Mouse (Mus musculus) stomach, embryonic 14.5 days (tissue): Measurements from ENCODE around the gene Phf7. TPM values are rescaled to one million over a fixed set of nuclear protein-coding genes. Genes with fewer than 3 reads are reported as not detected.

Experiments used
- ATAC-seq: fragments of 200-750 bp; cut with Nextera tagmentation; 2 replicates; pipeline ENCODE4 v1.8.0; 2017; ENCODE audit warnings: low read depth, moderate TSS enrichment; ENCODE audit not compliant: insufficient number of reproducible peaks, insufficient read depth, low FRiP score
- H3K27ac ChIP-seq: fragments of 300-500 bp; sonication (generic); 2 replicates; pipeline ENCODE4 v1.5.1; 2014; ENCODE audit warnings: mild to moderate bottlenecking, low read length, moderate library complexity, mixed read lengths
- H3K27me3 ChIP-seq: fragments of 300-500 bp; sonication (generic); 2 replicates; pipeline ENCODE4 v1.6.1; 2014; ENCODE audit warnings: low read length, control low read depth, mixed read lengths; ENCODE audit not compliant: control insufficient read depth, insufficient read depth
- H3K36me3 ChIP-seq: fragments of 300-500 bp; sonication (generic); 2 replicates; pipeline ENCODE4 v1.6.1; 2014; ENCODE audit warnings: mild to moderate bottlenecking, control low read depth, low read length, moderate library complexity, mixed read lengths; ENCODE audit not compliant: control insufficient read depth, insufficient read depth
- H3K4me1 ChIP-seq: fragments of 300-500 bp; sonication (generic); 2 replicates; pipeline ENCODE4 v1.6.1; 2014; ENCODE audit warnings: low read length, control low read depth, mixed read lengths; ENCODE audit not compliant: control insufficient read depth, insufficient read depth
- H3K4me2 ChIP-seq: fragments of 300-500 bp; sonication (generic); replicated peaks from 2 replicates; pipeline ENCODE4 v1.6.1; 2014; ENCODE audit warnings: low read depth, low read length, control low read depth
- H3K4me3 ChIP-seq: fragments of 300-500 bp; sonication (generic); 2 replicates; pipeline ENCODE4 v1.5.1; 2014; ENCODE audit warnings: low read depth, low read length, control low read depth
- H3K9ac ChIP-seq: fragments of 300-500 bp; sonication (generic); replicated peaks from 2 replicates; pipeline ENCODE4 v1.6.1; 2014; ENCODE audit warnings: low read depth, mild to moderate bottlenecking, control low read depth, low read length, moderate library complexity, mixed read lengths
- H3K9me3 ChIP-seq: fragments of 300-500 bp; sonication (generic); 2 replicates; pipeline ENCODE4 v1.6.1; 2016; ENCODE audit warnings: low read depth, low read length, control low read depth; ENCODE audit not compliant: control insufficient read depth
- WGBS: fragments of 180-500 bp; shearing (Covaris S2); extraction: QIAGEN DNeasy Blood & Tissue Kit; methylation state at CpG from one replicate; pipeline ENCODE4 v1.1.7; 2014; 5-methylcytosine and 5-hydroxymethylcytosine counted together
- polyA plus RNA-seq: library from polyadenylated mRNA; unstranded; fragments of >200 nt; fragmentation: Nextera tagmentation; extraction: Ambion mirVana; gene quantifications from 2 replicates; pipeline ENCODE4 v1.2.1, GENCODE M21; 2014

Phf7 gene
- polyA plus RNA-seq, 1 experiment from 2014 or later = 11.3 TPM

GRCm38 (mm10) chr14:31217666-31218065, 33.5 kb downstream of the Phf7 start, which contains the start of gene Sema3g:
Sema3g (plus strand) TSS chr14:31217860.
- H3K27me3 ChIP-seq = no peaks in the 10 kb centered on the region
- H3K4me2 ChIP-seq = 0 out of 2 replicates have a peak within 1 kb of the TSS, but pooled peaks have one; percentile 4
- no peaks in the 10 kb centered on the region for H3K36me3 ChIP-seq
- ATAC-seq = peak; percentile 70
- no peak within 1 kb of the TSS for H3K4me3 ChIP-seq
- H3K9ac ChIP-seq = no peak within 1 kb of the TSS
- H3K4me1 ChIP-seq = 0 out of 2 replicates have a peak, but pooled peaks cover 3% of the 10 kb centered on the region
- H3K27ac ChIP-seq = no peak within 1 kb of the TSS
- H3K9me3 ChIP-seq = no peaks in the 10 kb centered on the region
- WGBS = 8% methylated on average over 10 of the region's 11 CpGs

GRCm38 (mm10) chr14:31216846-31217245, 34.3 kb downstream of the Phf7 start, which contains the start of gene Nisch:
Nisch (minus strand) TSS chr14:31216946.
- no peak within 1 kb of the TSS for H3K9ac ChIP-seq
- H3K36me3 ChIP-seq = no peaks in the 10 kb centered on the region
- WGBS = 84% methylated on average over 2 of the region's 2 CpGs
- H3K27me3 ChIP-seq = no peaks in the 10 kb centered on the region
- 0 out of 2 replicates have a peak, but pooled peaks cover 3% of the 10 kb centered on the region for H3K4me1 ChIP-seq
- H3K4me2 ChIP-seq = 0 out of 2 replicates have a peak within 1 kb of the TSS, but pooled peaks have one; percentile 4
- H3K9me3 ChIP-seq = no peaks in the 10 kb centered on the region
- ATAC-seq = no peak
- no peak within 1 kb of the TSS for H3K27ac ChIP-seq
- H3K4me3 ChIP-seq = no peak within 1 kb of the TSS

GRCm38 (mm10) chr14:31215157-31216002, 35.7 kb downstream of the Phf7 start:
- WGBS = 31% methylated on average over 15 of the region's 15 CpGs
- H3K9me3 ChIP-seq = no peaks in the 10 kb centered on the region
- H3K9ac ChIP-seq = no peak overlapping the region
- H3K4me1 ChIP-seq = 0 out of 2 replicates have a peak, but pooled peaks cover 3% of the 10 kb centered on the region
- H3K27ac ChIP-seq = no peak overlapping the region
- H3K36me3 ChIP-seq = no peaks in the 10 kb centered on the region
- peak; percentile 47; the same call in 1 of the 2 replicates for ATAC-seq
- no peak overlapping the region for H3K4me3 ChIP-seq
- H3K4me2 ChIP-seq = no peak overlapping the region
- H3K27me3 ChIP-seq = no peaks in the 10 kb centered on the region

- Histone ChIP-seq H3K9ac (no peak overlapping the region), H3K9me3 (no peaks in the 10 kb centered on the region), H3K27ac (no peak overlapping the region), H3K4me2 (no peak overlapping the region), H3K36me3 (no peaks in the 10 kb centered on the region), H3K4me3 (no peak overlapping the region), H3K27me3 (no peaks in the 10 kb centered on the region), H3K4me1 (0 out of 2 replicates have a peak, but pooled peaks cover 3% of the 10 kb centered on the region)
- ATAC-seq = no peak
- WGBS = 88% methylated on average over 3 of the region's 3 CpGs
Measured at GRCm38 (mm10) chr14:31214684-31215083, 36.4 kb downstream of the Phf7 start.

- Histone ChIP-seq H3K9ac (no peak overlapping the region), H3K4me1 (0 out of 2 replicates have a peak, but pooled peaks cover 3% of the 10 kb centered on the region), H3K4me3 (no peak overlapping the region), H3K9me3 (no peaks in the 10 kb centered on the region), H3K27ac (no peak overlapping the region), H3K27me3 (no peaks in the 10 kb centered on the region), H3K36me3 (no peaks in the 10 kb centered on the region), H3K4me2 (no peak overlapping the region)
- no peak for ATAC-seq
- 71% methylated on average over 8 of the region's 8 CpGs for WGBS
Measured at GRCm38 (mm10) chr14:31213868-31214267, 37.2 kb downstream of the Phf7 start.

GRCm38 (mm10) chr14:31212499-31212898, 38.6 kb downstream of the Phf7 start:
- ATAC-seq = no peak
- Histone ChIP-seq H3K9me3 (no peaks in the 10 kb centered on the region), H3K9ac (no peak overlapping the region), H3K4me2 (no peak overlapping the region), H3K4me1 (no peaks in the 10 kb centered on the region), H3K36me3 (no peaks in the 10 kb centered on the region), H3K27ac (no peak overlapping the region), H3K27me3 (no peaks in the 10 kb centered on the region), H3K4me3 (no peak overlapping the region)
- WGBS = 61% methylated on average over 3 of the region's 3 CpGs

- H3K4me2 ChIP-seq = no peak overlapping the region
- 82% methylated on average over 6 of the region's 6 CpGs for WGBS
Measured at GRCm38 (mm10) chr14:31211854-31212253, 39.3 kb downstream of the Phf7 start.

GRCm38 (mm10) chr14:31209133-31209557, 42.0 kb downstream of the Phf7 start:
- H3K36me3 ChIP-seq = peaks cover 7% of the 10 kb centered on the region; the same call in 1 of the 2 replicates
- no peak for ATAC-seq
- 71% methylated on average over 4 of the region's 4 CpGs for WGBS
- H3K4me3 ChIP-seq = no peak overlapping the region
- peaks cover 10% of the 10 kb centered on the region; the same call in 1 of the 2 replicates for H3K4me1 ChIP-seq
- 0 out of 2 replicates have a peak overlapping the region, but pooled peaks have one; percentile 14 for H3K9ac ChIP-seq
- no peaks in the 10 kb centered on the region for H3K9me3 ChIP-seq
- no peak overlapping the region for H3K4me2 ChIP-seq
- no peak overlapping the region for H3K27ac ChIP-seq
- H3K27me3 ChIP-seq = no peaks in the 10 kb centered on the region

More at GRCm38 (mm10) chr14:31211854-31212253, 39.3 kb downstream of the Phf7 start:
- H3K9ac ChIP-seq = no peak overlapping the region
- no peaks in the 10 kb centered on the region for H3K4me1 ChIP-seq
- H3K9me3 ChIP-seq = no peaks in the 10 kb centered on the region
- no peak for ATAC-seq
- no peaks in the 10 kb centered on the region for H3K27me3 ChIP-seq
- no peaks in the 10 kb centered on the region for H3K36me3 ChIP-seq
- H3K4me3 ChIP-seq = no peak overlapping the region
- no peak overlapping the region for H3K27ac ChIP-seq
